25 mouse cellular contexts compared by ENCODE assay signal in the genomic region with DNA sequence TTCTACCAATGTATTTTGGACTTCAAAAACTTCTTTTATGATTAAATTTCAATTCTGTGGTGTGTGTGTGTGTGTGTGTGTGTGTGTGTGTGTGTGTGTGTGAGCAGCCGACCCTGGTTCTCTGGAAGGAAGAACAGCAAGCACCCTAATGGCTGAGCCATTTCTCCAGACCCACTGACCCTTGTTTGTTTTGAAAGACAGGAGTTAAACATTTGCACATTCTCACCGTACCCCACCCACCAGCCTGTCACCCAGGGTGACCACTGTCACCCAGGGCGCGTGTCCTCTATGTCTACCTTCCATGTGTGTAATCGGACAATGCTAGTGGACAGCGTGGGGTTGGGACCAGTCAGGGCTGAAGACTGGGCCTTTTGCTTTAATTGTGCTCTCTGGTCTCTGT.
DNase-seq lines count a peak whose midpoint lies in the region; ATAC-seq and TF ChIP-seq lines count a peak whose summit lies in the region.
"Had no signal": no experiment of that assay in that cellular context is flagged by ENCODE, and none has a peak within 500 bp of the region (broad histone marks: within the 10 kb centered on the region; RNA-seq: fewer than 3 reads in every experiment).

No protein-coding gene starts in this region.

- H3K4me3 ChIP-seq in heart, adult 2 months, result no peak overlapping the region
- no peak overlapping the region for H3K4me3 ChIP-seq in limb, embryonic 12.5 days (replicated peaks)
- no peak overlapping the region for H3K4me3 ChIP-seq in limb, embryonic 10.5 days
- H3K4me3 ChIP-seq in stomach, postnatal 0 days (ENCODE audit: low read depth, low read length), result no peak overlapping the region
- H3K4me3 ChIP-seq: embryonic facial prominence, embryonic 12.5 days; hindbrain, embryonic 12.5 days; intestine, embryonic 15.5 days; limb, embryonic 13.5 days; stomach, embryonic 15.5 days had no signal

- no peak for ATAC-seq in limb, embryonic 12.5 days (ENCODE audit: insufficient number of reproducible peaks, insufficient read depth, low FRiP score, low TSS enrichment, low read depth)
- ATAC-seq in stomach, postnatal 0 days (ENCODE audit: low FRiP score, low TSS enrichment), result no peak

- H3K9me3 ChIP-seq in limb, embryonic 12.5 days, result no peaks in the 10 kb centered on the region
- no peaks in the 10 kb centered on the region for H3K9me3 ChIP-seq in limb, embryonic 10.5 days (replicated peaks)
- H3K9me3 ChIP-seq in stomach, postnatal 0 days (ENCODE audit: control insufficient read depth, low read length), result no peaks in the 10 kb centered on the region
- H3K9me3 ChIP-seq: embryonic facial prominence, embryonic 12.5 days; intestine, embryonic 15.5 days; limb, embryonic 13.5 days; stomach, embryonic 15.5 days had no signal

- no peak for TF ChIP-seq EP300 in heart, adult 2 months (IDR thresholded peaks at IDR 0.05; ENCODE audit: insufficient read depth, low read depth, low read length)
- TF ChIP-seq EP300 in stomach, postnatal 0 days (optimal IDR thresholded peaks at IDR 0.05), result no peak

- 91% methylated on average over 6 of the region's 6 CpGs for WGBS in heart, adult 2 months
- WGBS in limb, embryonic 12.5 days, result 89% methylated on average over 6 of the region's 6 CpGs
- 88% methylated on average over 6 of the region's 6 CpGs for WGBS in limb, embryonic 10.5 days
- 76% methylated on average over 6 of the region's 6 CpGs for WGBS in stomach, postnatal 0 days

- no peak for TF ChIP-seq POLR2A in heart, adult 2 months (IDR thresholded peaks at IDR 0.05; ENCODE audit: insufficient read depth, low read depth, low read length)

- H3K79me2 ChIP-seq in heart, adult 2 months (replicated peaks; ENCODE audit: control insufficient read depth, insufficient read depth, low read length), result no peaks in the 10 kb centered on the region

- intact Hi-C loops in heart, adult 2 months (cut with DNase I), result loop anchor here (10.0 kb wide), 2 partner anchors 273 to 343 kb away; no protein-coding TSS in a partner anchor

- TF ChIP-seq CTCF in heart, adult 2 months (IDR thresholded peaks at IDR 0.05), result no peak
- no peak for TF ChIP-seq CTCF in stomach, postnatal 0 days (IDR thresholded peaks at IDR 0.05; ENCODE audit: low read depth)

- H3K9ac ChIP-seq in heart, adult 2 months (ENCODE audit: low read depth, low read length), result no peak overlapping the region
- H3K9ac ChIP-seq in limb, embryonic 12.5 days (replicated peaks), result 0 out of 2 replicates have a peak overlapping the region, but pooled peaks have one; percentile 9
- no peak overlapping the region for H3K9ac ChIP-seq in stomach, postnatal 0 days (ENCODE audit: low read length)
- H3K9ac ChIP-seq: embryonic facial prominence, embryonic 12.5 days; hindbrain, embryonic 12.5 days; intestine, embryonic 15.5 days; limb, embryonic 13.5 days; stomach, embryonic 15.5 days had no signal

- H3K36me3 ChIP-seq in heart, adult 2 months (ENCODE audit: control insufficient read depth, insufficient read depth, low read length), result no peaks in the 10 kb centered on the region
- no peaks in the 10 kb centered on the region for H3K36me3 ChIP-seq in limb, embryonic 12.5 days
- no peaks in the 10 kb centered on the region for H3K36me3 ChIP-seq in limb, embryonic 10.5 days
- H3K36me3 ChIP-seq in stomach, postnatal 0 days (ENCODE audit: control insufficient read depth, insufficient read depth, low read length), result no peaks in the 10 kb centered on the region
- H3K36me3 ChIP-seq: embryonic facial prominence, embryonic 12.5 days; hindbrain, embryonic 12.5 days; intestine, embryonic 15.5 days; limb, embryonic 13.5 days; stomach, embryonic 15.5 days had no signal

- 0 out of 2 replicates have a peak, but pooled peaks cover 1% of the 10 kb centered on the region for H3K4me1 ChIP-seq in heart, adult 2 months (ENCODE audit: control insufficient read depth, insufficient read depth, low read length)
- peaks cover 11% of the 10 kb centered on the region for H3K4me1 ChIP-seq in limb, embryonic 12.5 days (replicated peaks)
- H3K4me1 ChIP-seq in limb, embryonic 10.5 days, result peaks cover 17% of the 10 kb centered on the region
- H3K4me1 ChIP-seq in stomach, postnatal 0 days (replicated peaks; ENCODE audit: control insufficient read depth, insufficient read depth), result no peaks in the 10 kb centered on the region
- H3K4me1 ChIP-seq: hindbrain, embryonic 12.5 days; stomach, embryonic 15.5 days had no signal

- H3K27ac ChIP-seq in heart, adult 2 months, result no peak overlapping the region
- no peak overlapping the region for H3K27ac ChIP-seq in limb, embryonic 12.5 days
- no peak overlapping the region for H3K27ac ChIP-seq in limb, embryonic 10.5 days
- H3K27ac ChIP-seq in stomach, postnatal 0 days (replicated peaks), result no peak overlapping the region
- H3K27ac ChIP-seq: embryonic facial prominence, embryonic 12.5 days; hindbrain, embryonic 12.5 days; hindbrain, postnatal 0 days; intestine, embryonic 15.5 days; limb, embryonic 13.5 days; stomach, embryonic 15.5 days had no signal

- no peak overlapping the region for H3K4me2 ChIP-seq in limb, embryonic 12.5 days
- H3K4me2 ChIP-seq in stomach, postnatal 0 days (replicated peaks; ENCODE audit: low read depth), result no peak overlapping the region
- H3K4me2 ChIP-seq: embryonic facial prominence, embryonic 12.5 days; heart, embryonic 11.5 days; hindbrain, embryonic 12.5 days; intestine, embryonic 15.5 days; limb, embryonic 13.5 days; stomach, embryonic 15.5 days had no signal

- peak; percentile 81 for DNase-seq in heart, adult 11 months
- DNase-seq in heart, adult 2 months, result no peak
- no peak for DNase-seq in limb, embryonic 10.5 days (ENCODE audit: low spot score)
- DNase-seq in kidney, postnatal 36 days, result peak; percentile 41 to 65
- no peak for DNase-seq in stomach, postnatal 0 days (ENCODE audit: low spot score)
- DNase-seq in cerebellum, postnatal 14 days, result no peak
- DNase-seq: adrenal gland, adult 8-10 months; cerebellum, adult 8-10 months; embryo, embryonic 11 days; gastrocnemius, postnatal 14 days; heart, postnatal 36 days; layer of hippocampus, adult 9-11 months; lung, adult 18-20 months; midbrain, embryonic 14.5 days; right cerebral cortex, postnatal 14 days; thymus, postnatal 14 days had no signal

- no peaks in the 10 kb centered on the region for H3K27me3 ChIP-seq in heart, adult 2 months (ENCODE audit: control insufficient read depth, insufficient read depth, low read length)
- no peaks in the 10 kb centered on the region for H3K27me3 ChIP-seq in limb, embryonic 12.5 days
- no peaks in the 10 kb centered on the region for H3K27me3 ChIP-seq in limb, embryonic 10.5 days (ENCODE audit: low read depth, poor library complexity, severe bottlenecking)
- H3K27me3 ChIP-seq in stomach, postnatal 0 days (ENCODE audit: control insufficient read depth, insufficient read depth, low read length), result no peaks in the 10 kb centered on the region
- H3K27me3 ChIP-seq: CH12.LX; embryonic facial prominence, embryonic 12.5 days; hindbrain, embryonic 12.5 days; intestine, embryonic 15.5 days; limb, embryonic 13.5 days; stomach, embryonic 15.5 days had no signal

Comparison
In these comparisons a context has a peak if more than half of its experiments do, and no peak if none do; other contexts are left out.
1. DNase-seq: peak in heart, adult 11 months (single experiment) and kidney, postnatal 36 days (2 of 2); none in heart, adult 2 months (0 of 2), limb, embryonic 10.5 days (single experiment), stomach, postnatal 0 days (single experiment) and cerebellum, postnatal 14 days (0 of 2).